Mouse (Mus musculus) c-Kit-positive CD71-positive TER-119-negative erythroid progenitor cells, embryonic 14.5 days (primary cell): ENCODE measurements at regions not wholly inside any gene's neighbourhood (a gene's known extent, or its start where the extent isn't known, plus 50 kb on each side); places are given as distances from the start of the nearest gene placed in this dataset.

Experiments
- DNase-seq: peaks from one replicate; pipeline ENCODE4 v3.0.0-alpha.2; 2013; ENCODE audit warnings: low read depth

GRCm38 (mm10) chr17:51397973-51398372, 218.8 kb upstream of the Tbc1d5 start:
- DNase-seq = no peak

- no peak for DNase-seq
These were observed 214.6 kb upstream of the Tbc1d5 start for GRCm38 (mm10) chr17:51393771-51394221.

- DNase-seq = no peak
These were observed 212.7 kb upstream of the Tbc1d5 start for GRCm38 (mm10) chr17:51391871-51392270.

- DNase-seq = no peak
These were observed 203.4 kb upstream of the Tbc1d5 start for GRCm38 (mm10) chr17:51382552-51382951.

GRCm38 (mm10) chr17:51371937-51372479, 192.9 kb upstream of the Tbc1d5 start:
- DNase-seq = no peak

GRCm38 (mm10) chr17:51370990-51371389, 191.8 kb upstream of the Tbc1d5 start:
- no peak for DNase-seq

GRCm38 (mm10) chr17:51370085-51370484, 190.9 kb upstream of the Tbc1d5 start:
- no peak for DNase-seq

- no peak for DNase-seq
These were observed 183.6 kb upstream of the Tbc1d5 start for GRCm38 (mm10) chr17:51362801-51363200.

GRCm38 (mm10) chr17:51362271-51362670, 183.1 kb upstream of the Tbc1d5 start:
- no peak for DNase-seq

- no peak for DNase-seq
These were observed 179.2 kb upstream of the Tbc1d5 start for GRCm38 (mm10) chr17:51358362-51358739.

- DNase-seq = no peak
These were observed 178.7 kb upstream of the Tbc1d5 start for GRCm38 (mm10) chr17:51357690-51358361.

GRCm38 (mm10) chr17:51356447-51356846, 177.3 kb upstream of the Tbc1d5 start:
- DNase-seq = no peak

- no peak for DNase-seq
These were observed 142.7 kb upstream of the Tbc1d5 start for GRCm38 (mm10) chr17:51321868-51322267.

- no peak for DNase-seq
These were observed 141.9 kb upstream of the Tbc1d5 start for GRCm38 (mm10) chr17:51321025-51321424.

- DNase-seq = no peak
These were observed 125.8 kb upstream of the Tbc1d5 start for GRCm38 (mm10) chr17:51304964-51305363.

GRCm38 (mm10) chr17:51290741-51291140, 111.6 kb upstream of the Tbc1d5 start:
- DNase-seq = no peak

GRCm38 (mm10) chr17:51288751-51289150, 109.6 kb upstream of the Tbc1d5 start:
- DNase-seq = peak; percentile 38

- no peak for DNase-seq
These were observed 108.7 kb upstream of the Tbc1d5 start for GRCm38 (mm10) chr17:51287878-51288277.

- DNase-seq = no peak
These were observed 106.2 kb upstream of the Tbc1d5 start for GRCm38 (mm10) chr17:51285362-51285761.

- DNase-seq = no peak
These were observed 99.6 kb upstream of the Tbc1d5 start for GRCm38 (mm10) chr17:51278771-51279170.

GRCm38 (mm10) chr17:51278094-51278493, 98.9 kb upstream of the Tbc1d5 start:
- no peak for DNase-seq

- no peak for DNase-seq
These were observed 98.0 kb upstream of the Tbc1d5 start for GRCm38 (mm10) chr17:51277161-51277560.

GRCm38 (mm10) chr17:51272025-51272424, 92.9 kb upstream of the Tbc1d5 start:
- DNase-seq = no peak

- DNase-seq = no peak
These were observed 83.8 kb upstream of the Tbc1d5 start for GRCm38 (mm10) chr17:51262946-51263345.
